Mouse (Mus musculus): ENCODE measurements around the gene Gpx3.
"Not testable (repeated sequence)": the region's sequence is repeated elsewhere in the genome, so short reads cannot be mapped to it uniquely, and the experiment has no call there.

The Gpx3 gene

DNA sequence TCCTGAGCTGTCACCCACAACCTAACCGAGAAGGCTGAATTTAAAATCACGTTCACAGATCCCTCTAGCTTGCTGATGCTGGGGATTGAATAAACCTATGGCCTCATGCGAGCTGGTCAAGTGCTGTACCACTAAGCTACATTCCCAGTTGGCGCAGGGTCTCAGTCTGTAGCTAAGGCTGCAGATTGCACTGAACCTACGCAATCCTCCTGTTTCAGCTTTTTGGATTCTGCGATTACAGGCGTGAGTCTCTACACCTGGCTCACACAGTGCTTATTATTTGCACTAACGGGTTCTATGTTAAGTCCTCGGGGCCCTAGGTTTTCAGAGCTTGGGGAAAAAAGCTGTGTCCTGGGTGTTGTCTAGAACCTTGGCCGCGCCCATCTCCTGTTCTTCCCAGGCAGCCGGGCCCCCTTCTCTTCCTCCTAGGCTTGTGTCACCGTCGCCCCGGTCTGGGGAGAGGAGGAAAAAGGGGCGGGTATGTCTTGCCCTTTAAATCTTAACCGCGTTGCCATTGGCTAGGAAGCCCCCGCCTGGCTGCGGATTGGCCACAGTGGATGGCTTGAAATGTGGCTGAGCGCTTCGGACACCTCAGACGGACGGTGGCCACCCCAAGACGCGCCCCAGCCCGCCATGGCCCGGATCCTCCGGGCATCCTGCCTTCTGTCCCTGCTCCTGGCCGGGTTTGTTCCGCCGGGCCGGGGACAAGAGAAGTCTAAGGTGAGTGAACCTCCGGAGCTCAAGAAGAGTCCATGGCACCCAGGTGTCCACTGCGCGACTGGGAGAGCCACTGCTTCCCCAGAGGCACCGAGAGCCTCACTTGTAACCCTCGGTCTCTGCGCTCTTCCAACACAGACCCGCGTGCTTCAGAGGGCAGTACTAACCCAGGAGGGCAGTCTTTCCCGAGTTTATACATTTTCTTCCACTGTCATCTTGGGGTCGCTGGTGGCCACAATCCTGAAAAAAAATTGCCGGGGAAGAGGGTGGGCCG is at the start of gene Gpx3:
Gpx3 (plus strand) TSS at position 121 of the 991 bp plus-strand sequence.
- DNase-seq (ENCODE audit: low read depth, low spot score): peak; percentile 58

DNA sequence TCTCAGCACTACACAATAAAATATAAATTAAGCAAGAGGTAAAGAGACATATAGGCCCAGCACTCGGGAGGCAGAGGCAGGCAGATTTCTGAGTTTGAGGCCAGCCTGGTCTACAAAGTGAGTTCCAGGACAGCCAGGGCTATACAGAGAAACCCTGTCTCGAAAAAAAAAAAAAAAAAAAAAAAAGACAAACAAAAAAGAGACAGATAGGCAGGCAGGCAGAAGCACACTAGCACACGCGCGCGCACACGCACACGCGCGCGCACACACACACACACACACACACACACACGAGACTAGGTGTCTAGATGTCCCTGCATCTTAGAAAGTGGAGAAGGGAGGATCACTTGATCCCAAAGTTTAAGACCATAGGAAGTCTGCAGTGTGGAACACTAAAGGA is 43.4 kb upstream of the Gpx3 start:
- not testable (repeated sequence) for DNase-seq (ENCODE audit: low read depth, low spot score)

DNA sequence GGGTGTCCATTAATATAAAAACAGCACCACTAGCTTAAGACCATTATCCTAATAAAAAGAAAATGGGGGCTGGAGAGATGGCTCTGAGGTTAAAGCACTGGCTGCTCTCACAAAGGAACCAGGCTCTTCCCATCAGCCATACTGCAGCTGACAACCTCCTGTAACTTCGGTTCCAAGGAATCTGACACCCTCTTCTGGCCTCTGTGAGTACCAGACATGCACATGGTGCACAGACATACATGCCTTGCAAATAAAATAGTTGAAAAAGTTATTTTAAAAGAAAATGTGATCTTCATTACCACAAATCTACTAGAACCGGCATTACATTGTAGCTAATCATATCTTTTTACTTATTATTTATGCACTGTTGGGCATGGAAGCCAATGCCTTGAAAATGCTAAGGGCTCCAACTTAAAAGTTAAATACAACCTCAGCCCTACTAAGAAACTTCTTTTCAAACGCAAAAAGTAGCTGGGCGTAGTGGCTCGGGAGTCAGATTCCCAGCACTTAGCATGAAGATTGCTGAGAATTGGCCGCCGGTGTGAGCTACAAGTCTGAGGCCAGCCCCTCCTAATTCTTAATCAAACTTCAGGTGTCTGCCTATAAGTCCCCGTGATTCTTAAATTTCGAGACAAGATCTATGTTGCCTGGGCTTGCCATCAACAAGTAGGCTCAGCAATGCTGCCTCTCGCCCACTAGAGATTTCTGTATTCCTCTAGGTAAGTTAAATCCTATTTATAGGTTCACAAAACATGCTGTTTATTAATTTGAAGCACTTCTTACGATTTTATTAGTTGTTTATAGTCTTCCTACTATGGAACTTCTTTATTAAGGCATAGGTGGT is 42.7 kb upstream of the Gpx3 start:
- peak; percentile 83 for DNase-seq (ENCODE audit: low read depth, low spot score)

DNA sequence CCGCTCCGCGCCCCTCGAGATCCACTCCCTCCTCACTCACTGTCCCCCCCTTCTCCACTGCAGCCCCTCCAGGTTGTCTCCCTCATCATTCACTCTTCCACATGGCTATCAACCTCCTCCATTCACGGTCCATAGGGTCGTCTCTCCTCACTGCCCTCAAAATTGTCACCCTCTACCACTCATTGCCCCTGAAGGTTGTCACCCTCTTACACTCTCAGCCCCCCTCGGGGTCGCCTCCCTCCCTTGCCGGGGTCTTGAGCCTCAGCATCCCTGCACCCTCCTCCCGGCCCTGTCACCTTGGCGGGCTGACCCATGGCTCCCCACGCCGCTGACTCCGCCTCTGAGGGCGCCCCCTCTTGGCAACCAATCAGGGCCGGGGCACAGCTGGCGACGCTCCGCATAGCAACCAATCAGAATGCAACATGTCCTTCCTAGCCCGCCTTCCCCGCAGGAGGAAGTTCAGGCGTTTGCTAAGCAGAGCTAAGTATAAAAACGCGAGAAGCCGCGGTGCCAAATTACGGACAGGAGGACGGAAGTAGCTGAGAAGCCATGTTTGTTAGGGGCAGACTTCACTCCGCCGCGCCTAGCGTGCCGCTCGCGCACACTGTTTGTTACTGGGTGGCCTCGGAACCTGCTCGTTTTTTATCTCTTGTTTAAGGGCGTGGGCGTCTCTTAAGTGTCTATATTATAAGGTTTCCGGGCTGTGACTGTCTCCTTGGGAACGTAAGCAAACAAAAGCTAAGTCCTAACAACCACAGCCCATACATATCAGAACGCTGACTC is 41.8 kb upstream of the Gpx3 start, which contains the start of gene Lyrm7:
Lyrm7 (minus strand) TSS at position 661 of the 783 bp plus-strand sequence.
- DNase-seq (ENCODE audit: low read depth, low spot score): peak; percentile 100

DNA sequence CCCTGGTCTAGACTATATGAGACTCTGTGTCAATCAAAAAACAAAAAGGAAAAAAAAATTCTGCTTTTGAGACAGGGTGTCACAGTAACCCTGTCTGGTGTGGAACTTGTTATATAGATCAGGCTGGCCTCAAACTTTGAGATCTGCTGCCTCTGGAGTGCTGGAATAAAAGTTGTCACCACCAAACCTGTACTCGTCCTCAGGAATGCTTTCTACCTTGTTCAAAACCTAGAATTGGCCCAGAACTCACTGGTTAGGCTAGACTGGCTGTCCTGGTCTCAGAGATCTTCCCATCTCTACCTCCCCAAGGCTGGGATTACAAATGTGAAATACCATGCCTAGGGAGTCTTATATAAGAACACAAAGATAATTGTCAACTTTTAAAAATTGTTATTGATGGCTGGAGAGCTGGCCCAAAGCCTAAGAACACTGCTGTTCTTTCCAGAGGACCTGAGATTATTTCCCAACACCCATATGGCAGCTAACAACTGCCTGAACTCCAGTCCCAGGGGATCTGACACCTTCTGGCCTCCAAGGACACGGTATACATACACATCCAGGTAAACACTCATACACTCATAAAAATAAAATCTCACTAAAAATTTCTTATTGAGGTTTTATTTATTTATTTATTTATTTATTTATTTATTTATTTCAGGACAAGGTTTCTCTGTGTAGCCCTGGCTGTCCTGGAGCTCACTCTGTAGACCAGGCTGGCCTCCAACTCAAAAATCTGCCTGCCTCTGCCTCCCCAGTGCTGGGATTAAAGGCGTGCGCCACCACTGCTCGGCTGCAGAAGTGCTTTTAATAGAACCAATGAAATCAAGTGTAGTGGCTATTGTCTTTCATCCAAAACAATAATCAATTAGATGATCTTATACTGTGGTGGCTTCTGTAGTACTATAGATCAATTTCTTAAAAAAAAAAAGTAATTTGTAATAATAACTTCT is 40.5 kb upstream of the Gpx3 start:
- no peak for DNase-seq (ENCODE audit: low read depth, low spot score)

DNA sequence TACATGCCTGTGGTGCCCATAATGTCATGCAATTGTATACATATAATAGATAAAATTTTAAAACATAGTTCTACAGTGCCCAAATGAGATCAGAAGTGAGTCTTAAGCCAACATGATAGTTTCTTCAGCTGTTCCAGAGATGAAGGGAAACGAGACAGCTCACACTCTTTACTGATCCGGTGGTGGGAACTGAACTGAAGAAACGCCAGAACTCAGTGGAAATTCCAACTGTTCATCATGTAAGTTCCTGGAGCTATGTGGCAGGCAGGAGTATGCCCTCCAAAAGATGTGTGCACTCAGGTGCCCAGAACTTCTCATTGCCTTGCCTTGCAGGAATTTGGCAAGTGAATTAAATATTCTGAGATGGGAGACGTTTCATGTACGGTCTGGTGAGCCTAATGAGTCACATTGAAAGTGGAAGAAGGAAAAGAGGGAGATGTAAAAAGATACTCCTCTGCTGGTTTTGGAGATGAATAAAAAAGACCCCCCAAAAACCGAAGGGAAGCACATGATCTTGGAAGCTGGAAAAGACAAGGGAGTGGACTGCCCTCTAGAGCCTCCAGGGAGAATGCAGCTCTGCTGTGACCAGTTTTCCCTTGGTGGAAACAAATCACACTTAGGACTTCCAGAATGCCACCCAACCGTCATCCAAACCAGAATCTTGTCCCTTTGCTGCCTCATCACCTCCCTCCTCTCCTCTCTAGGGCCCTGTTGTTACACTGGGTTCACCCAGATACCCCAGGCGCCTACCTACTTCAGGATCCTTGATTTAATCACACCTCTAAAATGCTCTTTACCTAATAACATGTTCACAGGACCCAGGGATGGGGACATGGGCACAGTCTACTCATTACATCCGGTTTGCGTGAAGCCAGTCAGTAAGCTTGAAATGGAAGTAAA is 39.4 kb upstream of the Gpx3 start:
- peak; percentile 80 for DNase-seq (ENCODE audit: low read depth, low spot score)

DNA sequence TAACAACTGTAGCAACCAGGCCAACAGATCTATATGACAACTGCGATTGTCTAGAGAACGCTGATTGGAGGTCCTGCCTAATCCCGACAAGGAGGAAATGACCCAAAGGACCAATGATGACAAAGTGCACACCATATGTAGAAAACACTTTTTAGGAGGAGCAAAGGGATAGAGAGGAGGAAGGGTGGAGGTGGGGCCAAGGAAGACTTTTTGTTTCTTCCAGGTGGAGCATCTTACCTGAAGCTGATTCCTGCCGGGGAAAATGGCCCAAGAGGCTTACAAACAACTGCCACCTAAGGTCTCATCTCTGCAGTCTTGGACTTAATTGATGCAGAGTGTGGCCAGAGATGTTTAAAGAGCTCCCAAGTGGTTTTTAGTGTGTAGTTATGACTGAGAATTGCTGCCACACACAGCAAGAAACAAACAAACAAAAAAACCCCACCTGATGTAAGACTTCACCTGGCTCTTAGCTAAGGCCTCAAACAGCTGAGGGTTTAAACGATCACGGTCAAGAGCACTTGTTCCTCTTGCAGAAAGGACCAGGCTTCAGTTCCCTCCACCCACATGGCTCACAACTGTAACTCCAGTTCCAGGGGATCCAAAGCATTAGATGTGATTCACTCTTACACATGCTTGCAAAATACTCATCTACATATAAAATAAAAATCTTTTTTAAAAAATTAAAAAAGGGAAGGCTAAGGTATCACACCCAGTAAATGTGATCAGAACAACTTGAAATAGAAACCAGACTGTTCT is 36.7 kb upstream of the Gpx3 start:
- DNase-seq (ENCODE audit: low read depth, low spot score): no peak

DNA sequence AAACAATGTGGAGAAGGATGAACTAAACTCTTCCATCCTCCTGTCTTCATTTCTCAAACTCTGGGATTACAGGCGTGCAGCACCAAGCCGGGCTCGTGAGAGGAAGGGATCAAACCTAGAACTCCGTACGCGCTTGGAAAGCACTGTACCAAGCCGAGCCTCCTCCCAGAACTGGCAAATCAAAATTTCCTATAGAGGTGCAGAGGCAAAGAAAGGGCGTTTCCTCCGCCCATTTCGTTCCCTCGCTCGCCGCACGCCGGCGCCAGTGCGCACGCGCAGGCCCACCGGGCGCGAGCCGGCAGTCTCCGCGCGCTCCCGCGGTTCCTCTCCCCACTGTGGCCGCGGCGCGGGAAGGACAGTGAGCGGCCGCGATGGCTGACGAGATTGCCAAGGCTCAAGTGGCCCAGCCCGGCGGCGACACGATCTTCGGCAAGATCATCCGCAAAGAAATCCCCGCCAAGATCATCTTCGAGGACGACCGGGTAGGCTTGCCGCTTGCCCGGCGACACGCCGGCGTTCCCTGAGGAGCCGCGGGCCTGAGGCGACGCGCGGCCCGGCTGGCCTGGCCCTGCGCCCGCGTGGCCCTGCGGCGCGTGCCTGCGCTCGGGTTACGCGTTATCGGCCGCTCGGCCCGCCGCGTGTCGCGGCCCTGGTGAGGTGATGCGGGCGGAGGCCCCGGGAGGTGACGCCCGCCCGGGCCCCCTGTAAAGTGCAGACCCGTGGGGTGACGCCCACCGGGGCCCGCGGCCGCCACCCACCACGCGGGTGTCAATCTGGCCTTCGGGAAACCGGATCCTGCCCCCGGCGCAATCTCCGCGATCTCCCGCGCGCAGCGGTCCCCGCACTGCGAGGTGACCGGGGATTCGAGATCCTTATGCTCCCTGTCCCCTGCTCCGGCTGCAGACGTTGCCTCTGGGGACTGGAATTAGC is 35.9 kb upstream of the Gpx3 start, which contains the start of gene Hint1:
Hint1 (plus strand) TSS at position 265 of the 930 bp plus-strand sequence.
- peak; percentile 86 for DNase-seq (ENCODE audit: low read depth, low spot score)

DNA sequence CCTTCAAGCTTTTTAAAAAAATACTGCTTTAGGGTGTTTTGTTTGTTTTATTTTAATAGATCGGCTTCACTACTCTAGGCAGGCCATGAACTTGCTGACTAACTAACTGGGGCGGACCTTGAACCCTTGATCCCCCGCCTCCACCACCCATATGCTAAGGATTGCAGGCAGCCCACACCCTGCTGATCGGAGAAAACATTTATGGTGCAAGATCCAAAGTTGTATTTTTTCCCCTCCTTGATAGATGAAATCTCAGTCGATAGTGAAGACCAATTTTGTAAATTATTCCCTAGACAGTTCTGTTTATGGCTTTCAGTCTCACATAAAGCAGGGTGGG is 35.2 kb upstream of the Gpx3 start:
- peak; percentile 53 for DNase-seq (ENCODE audit: low read depth, low spot score)

DNA sequence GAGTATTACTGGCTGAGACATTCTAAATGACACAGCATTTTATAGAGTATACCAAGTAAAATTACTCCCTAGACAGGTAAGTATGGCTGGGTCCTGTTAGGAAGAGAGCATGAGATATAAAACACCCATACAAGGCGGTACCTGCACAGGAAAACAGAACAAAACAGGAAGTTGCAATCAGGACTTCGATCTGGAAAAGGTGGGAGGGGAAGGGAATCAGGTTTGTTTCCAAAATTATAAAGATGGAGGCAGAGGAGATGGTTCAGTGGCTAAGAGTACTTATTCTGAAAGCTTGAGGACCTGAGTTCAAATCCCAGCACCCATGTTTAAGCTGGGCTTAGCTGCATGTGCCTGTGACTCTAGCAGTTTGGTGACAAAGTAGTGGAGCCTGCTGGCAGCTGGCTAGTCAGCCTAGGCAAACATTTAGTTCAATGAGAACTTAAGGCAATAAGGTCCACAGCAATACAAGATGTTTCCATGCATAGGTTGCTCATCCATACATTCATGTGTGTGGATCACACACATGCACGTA is 34.3 kb upstream of the Gpx3 start:
- DNase-seq (ENCODE audit: low read depth, low spot score): no peak

DNA sequence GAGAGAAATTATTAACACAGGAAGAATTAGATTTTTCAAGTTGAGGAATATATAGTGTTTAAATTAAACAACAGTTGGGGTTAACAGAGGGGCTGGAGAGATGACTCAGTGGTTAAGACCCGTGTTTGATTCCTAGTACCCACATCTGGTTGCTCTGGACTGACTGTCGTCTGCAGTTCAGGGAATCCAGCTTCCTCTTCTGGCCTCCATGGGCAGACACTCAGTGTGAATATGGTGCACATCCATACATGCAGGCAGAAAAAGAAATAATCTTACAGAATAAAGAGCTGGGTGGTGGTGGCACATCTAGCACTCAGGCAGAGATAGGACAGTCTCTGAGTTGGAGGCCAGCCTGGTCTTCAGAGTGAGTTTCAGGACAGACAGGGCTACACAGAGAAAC is 33.8 kb upstream of the Gpx3 start:
- DNase-seq (ENCODE audit: low read depth, low spot score): no peak

DNA sequence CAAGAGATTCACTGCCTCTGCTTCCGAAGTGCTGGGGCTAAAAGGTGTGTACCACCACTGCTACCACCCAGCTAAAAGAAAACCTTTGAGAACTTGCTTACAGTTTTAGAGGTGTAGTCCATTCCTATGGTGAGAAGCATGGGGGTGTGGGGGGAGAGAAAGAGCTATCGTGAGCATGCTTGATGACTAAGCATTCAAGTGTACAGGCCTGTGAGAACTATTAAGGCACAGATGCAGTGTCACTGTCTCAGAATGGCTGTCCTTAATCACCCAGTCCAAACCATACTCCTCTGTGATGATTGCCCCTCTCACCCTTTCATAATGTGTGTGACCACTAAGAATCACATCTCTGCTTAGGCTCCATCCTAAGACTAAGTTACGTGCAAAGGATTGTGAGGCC is 32.9 kb upstream of the Gpx3 start:
- no peak for DNase-seq (ENCODE audit: low read depth, low spot score)

DNA sequence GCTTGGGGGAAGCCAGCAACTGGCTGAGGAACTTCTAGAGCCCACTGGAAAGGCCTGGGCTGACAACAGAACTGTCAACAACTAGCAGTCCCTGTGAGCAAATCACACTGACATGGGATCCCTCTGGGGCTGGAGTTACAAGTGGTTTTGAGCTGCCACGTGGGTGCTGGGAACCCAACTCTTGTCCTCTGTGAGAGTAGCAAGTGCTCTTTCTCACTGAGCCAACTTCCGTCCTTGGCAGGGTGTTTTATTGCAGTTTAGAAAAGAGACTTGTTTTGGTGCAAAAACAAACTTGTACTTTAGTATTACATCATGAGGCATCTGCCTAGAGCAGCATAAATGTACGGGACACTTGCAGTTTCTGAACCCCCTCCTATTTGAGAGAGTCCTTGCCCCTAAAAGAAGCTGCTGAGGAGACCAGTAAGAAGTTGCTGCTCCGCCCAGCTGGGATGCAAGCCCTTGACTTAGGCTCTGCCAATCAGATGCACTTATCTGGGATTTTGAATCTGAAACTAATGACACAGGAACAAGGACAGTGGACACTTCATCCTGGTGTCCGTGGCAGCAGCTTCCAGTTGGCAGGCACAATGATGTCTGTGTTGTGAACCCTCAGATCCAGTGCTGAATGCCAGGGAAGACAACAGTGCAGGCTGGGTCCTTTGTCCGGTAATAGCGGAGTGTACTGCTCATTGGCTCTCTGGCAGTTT is 30.3 kb upstream of the Gpx3 start:
- DNase-seq (ENCODE audit: low read depth, low spot score): no peak

DNA sequence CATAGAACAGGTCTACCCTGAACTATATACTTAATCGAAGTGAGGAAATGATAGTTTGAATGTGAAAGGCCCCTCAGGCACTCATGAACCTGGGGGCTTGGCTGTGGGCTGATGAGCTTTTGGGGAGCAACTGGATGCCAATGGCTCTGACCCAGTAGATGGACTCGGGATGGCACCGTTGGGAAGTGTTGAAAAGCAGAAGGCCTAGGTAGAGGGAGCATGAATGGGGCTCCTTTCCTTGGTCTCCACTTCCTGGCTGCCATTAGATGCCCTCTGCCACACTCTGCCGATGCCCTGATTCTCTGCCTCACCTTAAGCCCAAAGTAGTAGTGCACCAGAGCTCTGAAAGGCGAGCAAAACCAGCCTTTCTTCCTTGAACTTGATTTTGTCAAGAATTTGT is 26.2 kb upstream of the Gpx3 start:
- DNase-seq (ENCODE audit: low read depth, low spot score): no peak

DNA sequence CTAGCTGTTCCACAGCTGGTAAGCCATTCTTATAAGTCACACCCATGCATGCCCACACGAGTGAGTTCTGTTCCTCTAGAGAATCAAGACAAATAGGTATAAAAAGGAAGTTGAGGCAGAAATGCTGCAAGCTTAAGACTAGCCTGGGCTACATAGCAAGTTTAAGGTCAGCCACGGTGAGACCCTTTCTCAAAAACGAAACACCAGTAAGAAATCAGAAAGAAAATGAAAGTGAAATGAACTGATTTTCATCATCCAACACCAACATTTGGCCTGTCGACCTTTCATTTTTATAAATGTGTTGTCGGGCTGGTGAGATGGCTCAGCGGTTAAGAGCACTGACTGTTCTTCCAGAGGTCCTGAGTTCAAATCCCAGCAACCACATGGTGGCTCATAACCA is 23.4 kb upstream of the Gpx3 start:
- no peak for DNase-seq (ENCODE audit: low read depth, low spot score)

DNA sequence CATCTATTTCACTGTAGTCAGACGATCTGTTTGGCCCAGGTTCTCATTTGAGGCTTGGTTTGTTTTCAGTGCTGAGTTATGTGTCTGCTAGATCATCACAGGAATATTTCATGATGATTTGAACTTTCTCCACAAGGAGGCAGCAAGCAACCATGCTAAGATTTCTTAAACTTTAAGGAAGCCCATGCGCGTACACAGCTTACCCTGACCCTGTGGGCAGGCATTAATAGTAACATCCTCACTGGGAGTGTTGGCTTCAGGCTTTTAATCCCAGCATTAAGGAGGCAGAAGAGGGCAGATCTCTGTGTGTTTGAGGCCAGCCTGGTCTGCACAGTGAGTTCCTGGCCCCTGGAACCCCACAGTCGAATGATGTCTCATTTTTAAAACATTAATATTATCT is 22.8 kb upstream of the Gpx3 start:
- peak; percentile 64 for DNase-seq (ENCODE audit: low read depth, low spot score)

DNA sequence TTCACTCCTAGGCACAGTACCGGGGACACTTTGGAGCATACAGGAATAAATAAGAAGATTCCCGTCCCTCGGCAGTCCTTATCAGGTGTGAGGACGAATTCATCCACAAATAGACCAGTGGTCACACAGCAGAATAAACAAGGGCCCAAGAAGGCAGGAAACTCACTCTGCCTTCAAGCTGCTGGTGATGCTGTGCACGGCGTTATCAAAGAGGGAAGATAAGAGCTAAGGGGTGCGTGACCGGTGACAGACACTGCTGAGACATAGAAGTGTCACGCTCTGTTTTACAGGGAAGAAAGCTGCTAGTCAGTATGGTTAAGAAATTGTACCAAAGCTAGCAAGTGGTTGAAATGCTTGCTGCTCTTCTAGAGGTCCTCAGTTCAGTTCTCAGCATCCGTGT is 22.3 kb upstream of the Gpx3 start:
- DNase-seq (ENCODE audit: low read depth, low spot score): no peak
